Mouse (Mus musculus): ENCODE results near the gene Ttc39d.

DNA sequence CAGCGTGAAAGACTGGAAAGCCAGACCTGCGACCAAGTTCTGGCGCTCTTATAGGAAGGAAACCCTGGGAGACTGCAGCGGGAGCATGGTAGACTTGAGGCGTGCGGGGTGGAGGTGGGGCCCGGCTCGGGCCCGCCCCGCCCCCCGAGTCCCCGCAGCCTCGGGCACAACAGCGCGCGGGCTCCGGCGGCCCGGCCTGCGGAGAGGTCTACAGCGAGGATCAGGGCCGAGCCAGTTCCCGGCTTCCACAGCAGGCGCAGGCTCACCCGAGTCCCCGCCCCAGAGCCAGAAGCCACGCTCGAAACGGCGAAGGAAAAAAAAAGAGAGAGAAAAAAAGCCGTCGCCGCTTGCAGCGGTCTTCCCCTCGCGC lies 974 bp upstream of the Ttc39d start:
- no peak for TF ChIP-seq POLR2A (IDR thresholded peaks at IDR 0.05; ENCODE audit: insufficient read depth, low read depth, low read length)
- no peak for TF ChIP-seq CTCF (IDR thresholded peaks at IDR 0.05; ENCODE audit: insufficient read depth, low read depth, low read length)
